Mouse (Mus musculus) C2C12 (cell line): ENCODE data around the gene Dpysl4.

ENCODE experiments used
- CTCF ChIP-seq: IDR thresholded peaks from one replicate; pipeline ENCODE4 v1.5.1; 2011; ENCODE audit not compliant: control insufficient read depth, insufficient read depth, insufficient read length
- FOSL1 ChIP-seq: IDR thresholded peaks from one replicate; pipeline ENCODE4 v1.8.0; 2011; ENCODE audit warnings: mild to moderate bottlenecking, low read length; ENCODE audit not compliant: poor library complexity, insufficient read depth, severe bottlenecking
- MYOD1 ChIP-seq: IDR thresholded peaks from one replicate; pipeline ENCODE4 v1.6.1; 2011; ENCODE audit warnings: low read depth; ENCODE audit not compliant: control insufficient read depth, insufficient read length
- USF1 ChIP-seq: IDR thresholded peaks from one replicate; pipeline ENCODE4 v1.6.1; 2011; ENCODE audit warnings: low read depth, mild to moderate bottlenecking, control low read depth, moderate library complexity

DNA sequence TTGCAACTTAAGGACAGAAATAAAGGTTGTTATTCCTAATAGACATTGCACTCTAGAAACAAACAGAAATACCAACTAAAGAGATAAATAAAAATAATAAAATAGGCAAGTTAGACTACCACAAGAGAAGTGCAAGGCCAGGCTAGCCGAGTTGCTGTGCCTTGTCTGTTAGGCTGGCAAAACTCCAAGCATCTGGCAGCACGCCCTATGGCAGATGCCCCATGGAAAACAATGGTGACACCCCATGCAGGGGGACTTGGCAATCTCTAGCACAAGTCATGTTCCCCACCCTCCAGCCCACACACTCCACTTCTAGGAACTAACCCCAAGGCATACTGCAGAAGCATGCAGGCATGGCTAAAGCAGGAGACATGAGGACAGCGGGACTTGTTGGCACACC, 47.6 kb downstream of the Dpysl4 start:
- TF ChIP-seq USF1: no peak
- TF ChIP-seq CTCF: no peak
- no peak for TF ChIP-seq MYOD1
- no peak for TF ChIP-seq FOSL1
